Mouse (Mus musculus): ENCODE measurements at regions not wholly inside any gene's neighbourhood (a gene's known extent, or its start where the extent isn't known, plus 50 kb on each side); places are given as distances from the start of the nearest gene placed in this dataset.

- TF ChIP-seq CTCF (IDR thresholded peaks at IDR 0.05; ENCODE audit: low read depth, low read length) (peak; percentile 35; the same call in 1 of the 2 replicates), TAL1 (conservative IDR thresholded peaks at IDR 0.05; ENCODE audit: low read depth, low read length) (no peak), GATA1 (IDR thresholded peaks at IDR 0.05; ENCODE audit: borderline replicate concordance, low read length) (no peak)
Measured at GRCm38 (mm10) chr1:150266502-150266901, 52.7 kb upstream of the Pdc start.
